Mouse (Mus musculus) adrenal gland, postnatal 0 days (tissue): ENCODE results near the gene Olfr1434. TPM values are rescaled to one million over a fixed set of nuclear protein-coding genes. Genes with fewer than 3 reads are reported as not detected.

ENCODE experiments used
- polyA plus RNA-seq: library from polyadenylated mRNA; unstranded; fragments of >200 nt; fragmentation: Nextera tagmentation; extraction: Ambion mirVana; gene quantifications from 2 replicates; pipeline ENCODE4 v1.2.1, GENCODE M21; 2015

The Olfr1434 gene
- polyA plus RNA-seq = not detected in 2 replicates

DNA sequence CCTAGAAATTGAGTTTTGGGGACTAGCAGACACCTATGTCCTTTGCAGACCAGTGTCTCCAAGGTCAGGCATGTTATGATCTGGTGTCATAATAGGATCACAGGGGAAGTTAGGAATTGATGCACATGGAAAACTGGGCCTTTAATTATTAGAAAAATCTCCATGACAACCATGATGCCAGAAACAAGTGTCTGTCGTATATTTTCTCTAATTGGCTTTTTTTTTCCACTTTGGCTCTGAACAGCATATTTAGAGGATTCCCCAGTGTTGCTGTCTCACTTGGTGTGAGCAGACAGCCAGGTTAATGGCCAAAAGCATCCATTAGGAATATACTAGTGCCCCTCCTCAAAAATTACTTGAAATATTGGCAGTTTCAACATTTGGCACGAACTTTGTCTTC lies at the start of gene Olfr1434:
Gene Olfr1434, plus strand, starts transcription at position 301 of the 400 bp plus-strand sequence.

DNA sequence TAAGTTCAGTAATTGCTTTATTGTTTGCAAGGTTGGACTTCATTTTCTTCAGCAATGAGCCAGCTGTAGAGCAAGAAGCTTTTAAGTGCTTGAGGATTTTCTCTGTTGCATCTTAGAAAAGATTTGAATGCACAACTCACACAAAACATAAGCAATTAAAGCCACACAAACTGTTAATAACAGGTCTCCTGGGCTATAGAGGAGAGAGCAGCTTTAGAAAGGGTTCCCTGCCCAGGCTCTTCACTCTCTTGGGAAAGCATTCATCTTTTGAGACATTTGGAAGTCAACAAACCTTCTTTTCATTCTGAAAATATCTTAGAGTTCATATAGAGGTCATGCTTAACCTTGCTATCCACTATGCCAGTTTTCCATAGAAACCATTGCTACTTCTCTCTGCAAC lies 47.2 kb upstream of the Olfr1434 start, which contains the start of gene Olfr1432:
Gene Olfr1432, minus strand, starts transcription at position 101 of the 400 bp plus-strand sequence.

DNA sequence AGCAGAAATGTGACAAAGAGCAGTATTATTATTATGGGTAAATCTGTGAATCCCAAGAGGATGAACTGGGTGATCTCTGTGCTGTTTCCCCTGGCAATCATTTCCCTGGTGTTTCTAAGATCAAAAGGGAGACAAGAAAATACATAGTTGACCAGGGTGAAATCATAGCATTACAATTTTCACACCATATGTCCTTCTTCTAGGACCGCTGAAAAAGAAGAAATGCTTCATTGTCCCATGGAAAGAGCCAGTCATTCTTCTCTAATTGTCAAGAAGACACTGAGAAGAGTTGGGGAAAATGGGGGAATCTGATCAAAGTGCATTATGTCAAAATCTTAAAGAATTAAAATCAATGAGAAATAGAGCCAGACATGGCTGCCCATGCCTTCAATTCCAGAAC lies 38.1 kb upstream of the Olfr1434 start, which contains the start of gene Olfr262:
Gene Olfr262, minus strand, starts transcription at position 101 of the 400 bp plus-strand sequence.

DNA sequence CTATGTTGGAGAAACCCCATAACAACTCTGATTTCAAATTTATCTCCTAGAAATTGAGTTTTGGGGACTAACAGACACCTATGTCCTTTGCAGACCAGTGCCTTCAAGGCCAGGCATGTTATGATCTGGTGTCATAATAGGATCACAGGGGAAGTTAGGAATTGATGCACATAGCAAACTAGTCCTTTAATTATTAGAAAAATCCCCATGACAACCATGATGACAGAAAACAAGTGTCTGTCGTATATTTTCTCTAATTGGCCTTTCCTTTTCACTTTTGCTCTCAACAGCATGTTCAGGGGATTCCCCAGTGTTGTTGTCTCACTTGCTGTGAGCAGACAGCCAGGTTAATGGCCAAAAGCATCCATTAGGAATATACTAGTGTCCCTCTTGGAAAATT lies 18.9 kb upstream of the Olfr1434 start, which contains the start of gene Olfr235:
Gene Olfr235, plus strand, starts transcription at position 301 of the 400 bp plus-strand sequence.

DNA sequence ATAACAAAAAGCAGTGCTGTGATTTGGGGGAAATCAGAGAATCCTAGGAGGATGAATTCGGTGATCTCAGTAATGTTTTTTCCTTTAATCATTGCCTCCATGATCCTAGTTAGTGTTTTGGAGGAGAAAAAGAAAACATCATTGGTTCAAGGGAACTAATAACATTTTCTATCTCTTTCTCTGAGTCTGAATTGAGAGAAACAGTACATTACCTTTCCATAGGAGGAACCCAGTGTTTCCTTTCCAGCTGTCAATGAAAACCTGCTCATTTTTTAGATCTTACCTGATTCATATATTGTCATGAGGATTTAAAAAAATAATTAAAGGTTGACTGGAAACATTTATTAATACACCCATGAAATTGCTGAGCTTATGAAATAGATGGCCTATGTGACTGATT lies 19.4 kb downstream of the Olfr1434 start, which contains the start of gene Olfr1436:
Gene Olfr1436, minus strand, starts transcription at position 101 of the 400 bp plus-strand sequence.

DNA sequence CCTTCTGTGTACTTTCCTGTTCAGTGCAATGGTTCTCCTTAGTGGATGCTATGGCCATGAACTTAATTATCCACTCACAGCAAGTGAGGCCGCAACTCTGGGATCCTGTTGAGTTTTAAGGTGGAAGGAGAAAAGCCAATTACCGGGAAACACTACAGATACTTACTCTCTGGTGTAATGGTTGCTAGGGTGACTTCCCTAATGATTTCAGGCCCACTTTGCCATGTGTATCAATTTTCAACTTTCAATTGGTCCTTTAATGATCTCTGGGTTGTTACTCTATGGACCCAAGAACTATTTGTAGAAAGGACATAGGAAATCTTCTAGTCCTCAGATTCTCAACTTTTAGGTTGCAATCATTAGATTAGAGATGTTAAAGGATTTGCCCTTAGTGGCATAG lies 45.3 kb downstream of the Olfr1434 start, which contains the start of gene Olfr1437:
Gene Olfr1437, minus strand, starts transcription at position 101 of the 400 bp plus-strand sequence.

Other genes starting within 250 kb of the Olfr1434 start
- gene Olfr1423, start 238.5 kb upstream of the Olfr1434 start, polyA plus RNA-seq = 0.02 TPM in 1 of 2 replicates, not detected in the other
- gene Olfr1424, start 217.2 kb upstream of the Olfr1434 start, polyA plus RNA-seq = not detected in 2 replicates
- gene Olfr1425, start 202.1 kb upstream of the Olfr1434 start, polyA plus RNA-seq = not detected in 2 replicates
- not detected in 2 replicates for gene Olfr1426, start 187.8 kb upstream of the Olfr1434 start, polyA plus RNA-seq
- gene Olfr1427, start 176.5 kb upstream of the Olfr1434 start, polyA plus RNA-seq = not detected in 2 replicates
- not detected in 2 replicates for gene Olfr1428, start 164.0 kb upstream of the Olfr1434 start, polyA plus RNA-seq
- not detected in 2 replicates for gene Olfr76, start 156.7 kb upstream of the Olfr1434 start, polyA plus RNA-seq
- gene Olfr1555-ps1, start 109.7 kb upstream of the Olfr1434 start, polyA plus RNA-seq = not detected in 2 replicates
- not detected in 2 replicates for gene Olfr1431, start 79.2 kb upstream of the Olfr1434 start, polyA plus RNA-seq
- gene Olfr1432, start 47.3 kb upstream of the Olfr1434 start, polyA plus RNA-seq = not detected in 2 replicates
- not detected in 2 replicates for gene Olfr262, start 38.2 kb upstream of the Olfr1434 start, polyA plus RNA-seq
- gene Olfr235, start 18.8 kb upstream of the Olfr1434 start, polyA plus RNA-seq = not detected in 2 replicates
- not detected in 2 replicates for gene Olfr1436, start 19.3 kb downstream of the Olfr1434 start, polyA plus RNA-seq
- not detected in 2 replicates for gene Olfr1437, start 45.2 kb downstream of the Olfr1434 start, polyA plus RNA-seq
- gene Olfr1438-ps1, start 56.1 kb downstream of the Olfr1434 start, polyA plus RNA-seq = not detected in 2 replicates
- gene Olfr1440, start 107.4 kb downstream of the Olfr1434 start, polyA plus RNA-seq = not detected in 2 replicates
- gene Olfr1441, start 137.6 kb downstream of the Olfr1434 start, polyA plus RNA-seq = not detected in 2 replicates
- gene Pfpl, start 148.1 kb downstream of the Olfr1434 start, polyA plus RNA-seq = not detected in 2 replicates
- 2.1 and 2.6 TPM in 2 replicates for gene Mpeg1, start 180.9 kb downstream of the Olfr1434 start, polyA plus RNA-seq
- gene Dtx4, start 221.6 kb downstream of the Olfr1434 start, polyA plus RNA-seq = 6.3 and 10.4 TPM in 2 replicates